Mouse (Mus musculus) kidney, postnatal 14 days (tissue): Measurements from ENCODE around the gene RPS10-NUDT3.

Source experiments
- DNase-seq: peaks from one replicate; pipeline ENCODE4 v3.0.0; 2022; ENCODE audit warnings: mixed read lengths

RPS10-NUDT3 gene

GRCm38 (mm10) chr17:27609576-27609975 lies 25.4 kb downstream of the RPS10-NUDT3 start:
- DNase-seq = no peak

GRCm38 (mm10) chr17:27603522-27604234 lies 31.3 kb downstream of the RPS10-NUDT3 start:
- DNase-seq = no peak

DNA sequence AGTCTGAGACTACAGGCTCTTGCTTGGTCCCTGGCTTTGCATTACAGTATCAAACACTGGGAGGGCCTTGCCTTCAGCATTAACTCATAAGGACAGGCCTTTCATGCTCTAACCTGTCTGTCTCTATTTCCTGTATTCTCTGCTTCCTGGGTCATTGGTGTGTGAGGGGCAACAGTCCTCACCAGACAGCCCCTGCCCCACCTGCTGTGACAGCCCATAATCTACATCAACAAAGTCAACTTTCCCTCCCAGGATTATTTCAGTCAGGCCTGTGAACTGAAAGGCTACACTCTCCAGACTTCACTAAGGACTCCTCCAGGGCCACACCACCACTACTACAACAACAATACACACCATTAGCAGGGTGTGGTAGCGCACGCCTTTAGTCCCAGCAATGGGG lies 32.0 kb downstream of the RPS10-NUDT3 start:
- no peak for DNase-seq

DNA sequence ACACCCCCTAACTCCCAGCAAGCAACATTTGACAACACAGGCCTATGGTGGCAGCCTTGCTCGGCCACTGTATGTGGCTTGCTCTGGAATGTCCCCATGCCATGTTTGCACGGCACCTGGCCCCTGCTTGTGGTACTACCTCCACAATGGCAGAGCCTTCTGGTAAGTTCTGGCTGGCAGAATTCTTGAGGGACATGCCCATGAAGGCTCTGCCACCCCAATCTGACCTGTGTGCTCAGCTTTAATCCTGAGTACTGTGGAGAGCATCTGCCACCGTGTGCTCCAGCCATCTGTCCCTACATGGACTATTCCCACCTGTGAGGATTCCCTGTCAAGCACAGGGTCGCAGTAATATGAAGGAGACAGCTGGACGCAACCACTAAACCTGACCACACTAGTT lies 34.2 kb downstream of the RPS10-NUDT3 start:
- no peak for DNase-seq

- no peak for DNase-seq
These were observed 34.7 kb downstream of the RPS10-NUDT3 start for GRCm38 (mm10) chr17:27600286-27600685.

GRCm38 (mm10) chr17:27596376-27597190 lies 38.4 kb downstream of the RPS10-NUDT3 start:
- DNase-seq = no peak

DNA sequence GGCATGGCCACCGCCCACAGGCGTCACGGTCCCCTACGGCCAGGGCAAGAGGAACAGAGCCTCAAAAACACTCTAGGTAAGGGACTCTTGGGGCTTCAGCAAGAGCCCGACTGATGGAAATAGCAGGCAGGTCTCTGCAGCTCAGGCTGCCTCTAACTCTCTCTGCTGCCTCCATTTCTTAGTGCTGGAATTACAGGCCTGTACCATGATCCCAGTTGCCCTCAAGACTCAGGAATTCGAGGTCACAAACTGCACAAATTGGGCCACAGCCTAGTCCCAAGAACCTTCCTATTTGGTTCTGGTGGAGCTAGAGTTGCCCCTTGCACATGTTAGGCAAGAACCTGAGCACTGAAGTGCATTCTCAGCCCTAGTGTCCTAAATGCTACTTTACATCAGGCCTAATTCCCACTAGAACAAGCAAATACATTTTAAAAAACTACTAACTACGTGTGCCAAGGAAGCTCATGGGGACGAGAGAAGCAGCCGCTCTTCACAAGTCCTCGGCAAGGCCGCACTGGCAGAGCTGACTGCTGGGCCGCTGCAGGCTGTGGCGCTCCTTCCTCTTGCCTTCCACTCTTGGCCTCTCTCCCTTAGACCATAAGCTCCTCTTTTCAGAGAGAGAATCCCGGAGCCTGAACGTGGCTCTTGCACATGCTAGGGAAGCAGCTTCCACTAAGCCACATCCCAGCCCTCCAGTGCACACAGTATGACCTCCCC lies 39.2 kb downstream of the RPS10-NUDT3 start:
- DNase-seq = no peak

DNA sequence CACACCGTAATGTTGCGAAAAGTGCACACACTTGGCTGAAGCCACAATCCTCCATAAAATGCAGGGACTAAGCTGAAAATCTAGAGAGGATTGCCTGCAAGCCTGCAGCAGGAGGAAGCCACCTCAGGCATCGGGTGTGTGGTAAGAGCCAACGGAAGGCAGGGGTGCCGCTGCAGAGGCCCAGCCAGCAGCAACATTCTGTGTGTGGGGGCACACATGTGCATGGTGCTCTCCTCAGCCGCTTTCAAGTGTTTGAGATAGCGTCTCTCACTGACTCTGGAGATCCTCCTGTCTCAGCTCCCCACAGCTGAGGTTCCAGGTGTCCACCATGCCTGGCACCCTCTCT lies 42.5 kb downstream of the RPS10-NUDT3 start:
- no peak for DNase-seq

- DNase-seq = no peak
These were observed 43.0 kb downstream of the RPS10-NUDT3 start for GRCm38 (mm10) chr17:27591826-27592564.

DNA sequence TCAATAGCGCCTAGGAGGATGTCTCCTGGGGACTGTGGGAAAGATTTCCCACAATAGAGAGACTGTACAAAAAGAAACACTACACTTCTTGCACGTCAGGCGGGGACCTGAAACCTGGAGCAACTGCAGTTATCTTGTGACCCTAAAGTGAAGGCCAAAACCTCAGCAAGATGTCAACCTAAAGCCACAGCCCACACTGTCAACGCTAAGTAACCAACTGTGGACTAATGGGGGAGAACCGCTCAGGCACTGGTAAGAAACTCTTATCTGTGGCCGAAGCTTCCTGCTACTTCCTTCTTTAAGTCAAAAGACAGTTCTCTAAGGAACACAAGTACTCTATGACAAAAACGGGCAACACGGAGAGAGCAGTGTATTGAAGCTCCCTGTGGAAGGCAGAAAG lies 46.8 kb downstream of the RPS10-NUDT3 start:
- no peak for DNase-seq

DNA sequence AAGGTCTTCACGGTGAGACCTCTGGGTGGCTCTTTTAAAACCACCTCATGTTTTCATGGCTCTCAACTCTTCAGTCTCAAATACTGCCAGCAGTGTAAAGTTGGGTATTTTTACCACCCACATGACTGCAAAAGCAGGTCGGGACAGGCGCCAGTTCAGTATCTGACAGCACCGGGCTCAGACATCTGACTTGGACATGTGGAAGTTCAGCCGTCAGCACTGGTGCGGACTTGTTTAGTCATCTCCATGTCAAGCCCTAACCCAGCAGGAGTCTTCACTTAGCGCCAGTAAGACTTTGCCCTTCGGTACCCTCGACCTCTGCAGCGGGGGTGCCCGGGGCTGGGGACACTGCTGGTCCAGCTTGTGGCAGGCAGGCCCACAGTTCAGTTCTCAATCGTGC lies 47.8 kb downstream of the RPS10-NUDT3 start:
- peak; percentile 59 for DNase-seq

- DNase-seq = no peak
These were observed 48.4 kb downstream of the RPS10-NUDT3 start for GRCm38 (mm10) chr17:27586661-27587060.

GRCm38 (mm10) chr17:27583185-27583894 lies 51.7 kb downstream of the RPS10-NUDT3 start:
- DNase-seq = no peak

DNA sequence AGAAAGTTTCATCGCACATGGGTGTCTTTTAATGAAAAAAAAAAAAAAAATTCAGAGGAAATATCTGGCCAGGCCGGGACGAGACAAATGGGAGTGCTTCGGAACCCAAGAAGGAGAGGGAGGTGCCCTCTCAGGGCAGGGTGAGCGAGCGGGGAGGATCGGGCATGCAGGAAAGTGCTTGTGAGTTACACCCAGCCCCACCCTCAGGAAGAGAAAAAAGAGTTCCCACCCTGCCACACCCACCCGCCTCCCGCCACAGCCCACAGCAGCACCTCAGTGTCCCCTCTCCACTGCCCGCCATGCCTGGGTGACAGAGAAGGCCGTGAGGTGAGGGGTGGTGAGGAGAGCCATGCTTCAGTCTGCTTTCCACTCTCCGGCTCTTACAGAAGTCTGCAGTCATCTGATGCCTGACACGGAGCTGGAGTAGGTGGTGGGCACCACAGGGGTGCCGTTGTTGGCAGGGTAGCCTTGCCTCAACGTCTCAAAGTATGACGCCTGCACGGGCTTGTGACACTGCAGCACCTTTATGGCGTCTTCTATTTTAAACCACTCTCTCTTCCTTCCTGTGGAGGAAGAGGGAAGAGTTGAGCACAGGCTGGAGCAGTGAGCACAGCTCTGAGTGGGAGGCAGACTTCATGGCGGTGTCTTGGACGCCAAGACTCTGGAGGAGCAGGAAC lies 54.5 kb downstream of the RPS10-NUDT3 start:
- DNase-seq = no peak

- DNase-seq = no peak
These were observed 55.2 kb downstream of the RPS10-NUDT3 start for GRCm38 (mm10) chr17:27579816-27580215.

DNA sequence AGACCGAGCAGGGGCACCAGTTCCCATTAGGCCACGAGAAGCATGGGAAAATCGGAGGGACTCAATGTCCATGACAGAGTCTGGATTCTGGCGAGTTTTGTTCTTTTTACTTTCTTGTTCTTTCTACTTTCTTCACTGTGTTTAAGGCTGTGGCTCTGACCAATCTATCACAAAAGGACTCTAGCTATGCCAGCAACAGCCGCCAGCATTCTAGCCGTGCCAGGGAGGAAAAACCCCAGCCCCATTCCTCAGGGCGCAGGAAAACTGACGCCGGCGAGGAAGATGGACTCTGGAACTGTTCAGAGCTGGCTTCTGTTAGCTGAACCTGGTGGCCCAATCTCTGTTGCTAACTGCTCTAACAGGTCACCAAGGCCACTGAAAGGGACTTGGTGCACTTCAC lies 56.5 kb downstream of the RPS10-NUDT3 start:
- DNase-seq = no peak

- peak; percentile 52 for DNase-seq
These were observed 57.6 kb downstream of the RPS10-NUDT3 start for GRCm38 (mm10) chr17:27577468-27577867.

DNA sequence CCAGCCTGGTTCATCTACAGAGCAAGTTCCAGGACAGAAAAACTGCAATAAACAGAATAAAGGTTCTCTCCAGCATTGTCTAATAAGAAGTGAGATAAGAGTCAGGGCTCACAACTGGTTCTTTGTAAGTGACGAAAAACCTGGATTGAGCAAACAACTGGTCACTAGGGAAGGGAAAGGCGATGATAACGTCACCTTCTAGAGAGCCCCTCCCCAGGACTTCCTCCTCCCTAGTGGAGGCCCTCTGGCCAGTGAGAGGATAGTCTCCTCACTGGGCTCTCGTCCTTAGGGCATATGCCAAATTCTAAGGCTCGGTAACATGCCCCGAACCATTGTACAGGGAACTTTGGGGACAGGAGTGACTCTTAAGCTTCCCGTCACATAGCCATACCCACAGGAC lies 59.0 kb downstream of the RPS10-NUDT3 start:
- no peak for DNase-seq

DNA sequence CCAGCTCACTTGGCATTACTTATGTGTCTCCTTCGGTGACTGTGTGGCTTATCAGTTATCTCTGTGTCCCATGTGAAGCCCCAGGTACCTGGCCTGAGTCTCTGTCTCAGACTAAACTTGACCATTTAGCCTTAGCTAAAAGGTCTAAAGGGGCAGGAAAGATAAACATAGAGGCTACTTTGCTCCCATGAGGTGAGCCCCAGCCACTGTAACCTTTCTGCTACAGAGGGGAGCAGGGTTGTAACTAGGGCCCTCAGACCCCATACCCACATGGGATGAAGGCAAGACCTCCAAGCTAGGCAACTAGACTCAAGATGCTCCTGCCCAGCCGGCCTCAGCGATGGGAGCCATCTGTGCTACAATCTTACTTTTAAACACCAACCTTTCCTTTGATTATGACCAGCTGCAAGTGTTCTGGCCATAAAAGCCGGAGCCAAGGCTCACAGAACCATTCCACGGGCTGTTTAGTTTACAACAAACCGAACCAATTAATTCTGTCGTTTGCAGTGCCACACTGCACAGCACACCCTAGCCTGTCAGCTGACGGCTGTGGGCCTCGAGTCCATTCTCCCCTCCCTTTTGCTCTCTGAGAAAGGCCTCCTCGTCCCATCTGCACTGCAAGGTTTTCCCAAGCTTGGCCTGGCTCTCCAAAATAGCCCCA lies 59.8 kb downstream of the RPS10-NUDT3 start:
- no peak for DNase-seq

DNA sequence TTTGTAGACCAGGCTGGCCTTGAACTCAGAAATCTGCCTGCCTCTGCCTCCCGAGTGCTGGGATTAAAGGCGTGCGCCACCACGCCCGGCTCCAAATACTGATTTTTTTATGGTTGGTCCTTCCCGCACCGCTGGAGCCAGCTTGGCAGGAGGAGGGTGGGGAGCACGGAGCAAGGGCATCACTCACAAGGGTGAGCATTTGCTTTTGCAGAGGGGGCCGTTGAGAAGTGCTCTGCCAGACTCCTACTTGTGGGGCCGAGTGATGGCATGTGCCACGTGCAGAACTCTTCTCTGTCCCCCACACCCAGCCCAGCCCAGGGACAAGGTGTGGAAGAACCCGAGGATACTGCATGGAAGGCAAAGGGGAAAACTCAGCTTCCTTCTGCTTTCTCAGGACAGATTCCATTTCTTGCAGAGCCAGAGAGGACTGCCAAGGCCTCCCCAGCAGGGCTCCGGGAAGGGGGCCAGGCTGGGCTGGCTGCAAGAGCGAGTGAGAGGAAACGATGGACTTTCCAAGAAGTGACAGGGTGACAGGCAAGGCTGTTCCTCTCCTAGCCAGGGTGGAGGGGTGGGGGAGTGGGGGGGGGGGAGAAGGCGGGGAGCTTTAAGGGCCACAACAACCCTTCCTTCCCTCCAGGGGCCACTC lies 60.4 kb downstream of the RPS10-NUDT3 start:
- peak; percentile 75 for DNase-seq
